Mouse (Mus musculus) left cerebral cortex, postnatal 10 days (tissue): Measurements from ENCODE around the gene Pum1. TPM values are rescaled to one million over a fixed set of nuclear protein-coding genes. Genes with fewer than 3 reads are reported as not detected.
"Not testable (repeated sequence)": the region's sequence is repeated elsewhere in the genome, so short reads cannot be mapped to it uniquely, and the experiment has no call there.

ENCODE experiments used
- DNase-seq, 2 experiments: peaks; one replicate each; pipeline ENCODE4 v3.0.0; 2021 to 2022; ENCODE audit warnings: low spot score in 2 of 2, mixed read lengths in 1 of 2; ENCODE audit errors: extremely low spot score in 1 of 2
- intact Hi-C: fragments of 180-260 bp; cut with DNase I; formaldehyde crosslinking; loops from one replicate; pipeline ENCODE4 v1.15.1; 2025
- total RNA-seq, 2 experiments: library from RNA; stranded (reverse); gene quantifications; 2 replicates each; pipeline ENCODE4 v1.2.3; 2021

Pum1 gene
- total RNA-seq, 2 experiments from 2014 or later: 107 to 113 TPM

- intact Hi-C loops: no loop called here
- no peak for DNase-seq
These were observed 1.4 kb downstream of the Pum1 start for GRCm38 (mm10) chr4:130664414-130665029.

DNA sequence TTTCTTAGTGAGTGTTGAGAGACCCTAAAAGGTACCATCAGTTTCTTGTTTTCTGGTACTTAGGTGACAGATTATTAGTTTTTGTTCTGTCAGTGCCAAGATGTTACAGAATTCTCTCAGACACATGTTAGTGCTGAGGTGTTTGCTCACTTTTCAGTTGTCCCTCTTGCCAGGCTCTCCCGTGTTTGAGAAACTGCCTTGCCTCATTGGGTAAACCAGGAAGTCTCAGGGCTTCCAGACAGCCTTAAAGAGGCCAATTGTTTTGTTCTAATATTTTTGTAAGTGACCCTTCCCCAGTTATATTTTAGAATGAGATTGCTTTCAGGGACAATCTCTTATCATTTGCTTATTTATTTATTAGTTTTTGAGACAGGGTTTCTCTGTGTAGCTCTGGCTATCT lies 2.1 kb downstream of the Pum1 start:
- no peak for DNase-seq
- intact Hi-C loops: no loop called here

- intact Hi-C loops: no loop called here
- no peak for DNase-seq
These were observed 4.6 kb downstream of the Pum1 start for GRCm38 (mm10) chr4:130667686-130668085.

GRCm38 (mm10) chr4:130668541-130668940 lies 5.4 kb downstream of the Pum1 start:
- no peak for DNase-seq
- intact Hi-C loops: no loop called here

DNA sequence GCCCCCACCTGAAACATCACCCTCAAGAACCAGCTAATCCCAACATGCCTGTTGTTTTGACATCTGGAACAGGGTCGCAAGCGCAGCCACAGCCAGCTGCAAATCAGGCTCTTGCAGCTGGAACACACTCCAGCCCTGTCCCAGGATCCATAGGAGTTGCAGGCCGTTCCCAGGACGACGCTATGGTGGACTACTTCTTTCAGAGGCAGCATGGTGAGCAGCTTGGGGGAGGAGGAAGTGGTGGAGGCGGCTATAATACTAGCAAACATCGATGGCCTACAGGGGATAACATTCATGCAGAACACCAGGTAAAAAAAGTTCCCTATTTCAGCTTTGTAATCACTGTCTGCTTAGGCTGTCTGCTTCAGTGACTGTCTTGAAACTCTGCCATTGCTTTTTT lies 5.9 kb downstream of the Pum1 start:
- no peak for DNase-seq
- intact Hi-C loops: no loop called here

DNA sequence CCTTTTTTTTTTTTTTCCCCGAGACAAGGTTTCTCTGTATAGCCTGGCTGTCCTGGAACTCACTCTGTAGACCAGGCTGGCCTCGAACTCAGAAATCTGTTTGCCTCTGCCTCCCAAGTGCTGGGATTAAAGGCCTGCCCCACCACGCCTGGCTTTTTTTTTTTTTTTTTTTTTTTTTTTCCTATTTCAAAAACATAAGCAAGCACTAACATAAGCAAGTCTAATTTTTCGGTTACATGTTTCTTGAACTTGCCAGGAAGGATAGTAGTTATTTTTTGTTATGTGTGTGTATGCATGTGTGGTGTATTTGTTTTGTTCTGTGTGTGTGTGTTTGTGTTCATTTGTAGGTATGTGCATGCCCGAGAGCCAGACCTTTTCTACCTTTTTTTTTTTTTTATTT lies 6.9 kb downstream of the Pum1 start:
- intact Hi-C loops, DNase-seq: not testable (repeated sequence)

DNA sequence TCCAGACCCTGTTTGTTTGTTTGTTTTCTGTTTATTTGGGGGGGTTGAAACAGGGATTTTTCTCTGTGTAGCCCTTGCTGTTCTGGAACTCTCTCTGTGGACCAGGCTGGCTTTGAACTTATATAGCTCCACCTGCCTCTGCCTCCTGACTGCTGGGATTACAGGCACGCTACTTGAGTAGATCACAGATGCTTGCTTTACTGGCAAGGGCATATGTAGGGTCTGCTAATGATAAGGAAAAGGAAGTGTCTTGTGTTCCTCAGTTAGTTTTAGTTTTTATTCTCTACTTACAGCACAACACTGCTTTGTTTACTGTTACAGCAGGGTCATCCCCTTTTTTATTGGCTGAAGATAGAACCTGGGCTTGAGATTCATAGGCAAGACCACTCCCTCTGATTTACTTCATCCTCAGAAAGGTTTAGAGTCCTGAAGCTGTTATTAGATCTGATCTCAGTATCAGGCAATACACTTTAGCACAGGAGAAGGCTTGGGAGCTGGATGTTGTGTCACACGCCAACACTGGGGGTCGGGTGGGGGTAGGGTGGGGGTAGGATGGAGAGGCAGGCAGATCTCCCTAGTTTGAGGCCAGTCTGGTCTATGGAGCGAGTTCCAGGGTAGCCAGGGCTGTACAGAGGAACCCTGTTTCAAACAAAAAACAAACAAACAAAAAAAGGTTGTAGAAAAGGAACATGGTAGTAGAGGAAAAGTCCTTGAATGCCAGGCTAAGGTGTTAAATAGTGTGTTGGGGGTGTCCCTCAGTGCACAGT lies 8.1 kb downstream of the Pum1 start:
- intact Hi-C loops: no loop called here
- no peak for DNase-seq

- no peak for DNase-seq
These were observed 9.0 kb downstream of the Pum1 start for GRCm38 (mm10) chr4:130672161-130672560.

GRCm38 (mm10) chr4:130676746-130677145 lies 13.6 kb downstream of the Pum1 start:
- intact Hi-C loops: no loop called here
- no peak for DNase-seq

More at GRCm38 (mm10) chr4:130672161-130672560, 9.0 kb downstream of the Pum1 start:
- intact Hi-C loops: no loop called here

GRCm38 (mm10) chr4:130678149-130678548 lies 15.0 kb downstream of the Pum1 start:
- intact Hi-C loops: no loop called here
- DNase-seq: no peak

- DNase-seq: no peak
- intact Hi-C loops: no loop called here
These were observed 17.6 kb downstream of the Pum1 start for GRCm38 (mm10) chr4:130680676-130681075.

- intact Hi-C loops, DNase-seq: not testable (repeated sequence)
These were observed 19.9 kb downstream of the Pum1 start for GRCm38 (mm10) chr4:130683051-130683450.

GRCm38 (mm10) chr4:130693936-130694335 lies 30.8 kb downstream of the Pum1 start:
- intact Hi-C loops: no loop called here
- DNase-seq: no peak

DNA sequence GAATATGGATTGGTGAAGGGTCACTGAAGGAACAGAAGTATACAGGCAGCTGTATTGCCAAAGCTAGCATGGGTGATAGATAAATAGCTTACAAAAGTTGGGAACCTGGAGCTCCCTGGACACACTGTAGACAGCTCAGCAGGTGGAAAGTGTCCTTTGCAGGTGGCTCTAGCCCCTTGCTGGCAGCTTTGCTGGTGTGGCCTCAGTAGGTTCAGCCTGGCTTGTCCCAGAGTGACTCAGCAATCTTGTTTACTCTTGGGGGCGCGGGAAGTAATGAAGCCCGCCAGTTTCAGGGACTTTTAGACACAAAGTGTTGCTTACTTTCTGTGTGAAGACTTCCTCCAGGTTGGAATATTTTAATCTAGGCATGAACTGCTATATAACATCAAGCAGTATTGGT lies 31.9 kb downstream of the Pum1 start:
- intact Hi-C loops: no loop called here
- no peak for DNase-seq

GRCm38 (mm10) chr4:130701061-130701460 lies 37.9 kb downstream of the Pum1 start:
- intact Hi-C loops: no loop called here
- DNase-seq: no peak

DNA sequence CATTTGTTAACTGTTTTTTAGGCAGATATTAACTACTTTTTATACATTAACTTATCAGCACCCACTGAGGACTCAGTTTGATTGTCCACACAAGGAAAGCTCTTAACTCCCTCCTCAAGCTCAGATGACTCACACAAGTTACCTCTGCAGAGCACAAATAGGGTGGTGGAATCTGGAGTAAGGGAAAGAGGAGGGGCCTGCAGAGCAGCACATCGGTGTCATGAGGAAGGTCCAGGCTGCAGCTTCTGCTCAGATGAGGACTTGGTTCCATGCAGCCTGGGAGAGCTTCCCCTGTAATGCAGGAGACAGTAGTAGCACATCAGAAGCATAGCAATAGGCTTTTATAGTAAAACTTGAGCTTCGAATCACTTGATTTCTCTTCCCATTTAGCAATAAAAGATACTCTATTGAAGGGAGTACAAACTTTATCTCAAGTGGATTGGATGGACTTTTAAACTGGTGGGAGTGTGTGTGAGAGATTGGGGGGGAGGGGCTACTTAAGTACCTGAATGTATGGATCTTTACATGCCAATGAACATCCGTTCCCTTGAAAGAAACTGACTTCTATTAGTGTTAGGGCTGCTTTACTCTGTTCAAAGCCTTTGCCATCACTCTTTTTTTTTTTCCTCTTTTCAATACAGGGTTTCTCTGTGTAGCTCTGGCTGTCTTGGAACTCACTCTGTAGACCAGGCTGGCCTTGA lies 39.9 kb downstream of the Pum1 start:
- intact Hi-C loops: no loop called here

GRCm38 (mm10) chr4:130703601-130704000 lies 40.5 kb downstream of the Pum1 start:
- intact Hi-C loops: no loop called here
- DNase-seq: no peak

More for the DNA sequence above, 39.9 kb downstream of the Pum1 start:
- DNase-seq: no peak

DNA sequence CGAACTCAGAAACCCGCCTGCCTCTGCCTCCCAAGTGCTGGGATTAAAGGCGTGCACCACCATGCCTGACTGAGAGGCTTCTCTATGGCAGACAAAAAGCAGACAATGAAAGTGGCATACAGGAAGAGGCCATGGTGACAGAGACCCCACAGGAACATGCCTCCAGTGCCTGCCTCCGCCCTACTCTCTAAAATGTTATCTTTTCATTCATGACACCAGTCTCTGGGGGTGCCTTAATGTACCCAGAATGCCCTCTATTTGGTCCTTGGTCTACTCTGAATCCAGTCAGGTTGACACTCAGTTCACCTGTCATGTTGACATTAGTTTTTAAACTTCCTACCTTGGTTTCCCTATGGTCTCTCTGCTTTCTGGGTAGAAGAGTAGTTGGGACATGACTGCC lies 41.5 kb downstream of the Pum1 start:
- DNase-seq: no peak
- intact Hi-C loops: no loop called here

DNA sequence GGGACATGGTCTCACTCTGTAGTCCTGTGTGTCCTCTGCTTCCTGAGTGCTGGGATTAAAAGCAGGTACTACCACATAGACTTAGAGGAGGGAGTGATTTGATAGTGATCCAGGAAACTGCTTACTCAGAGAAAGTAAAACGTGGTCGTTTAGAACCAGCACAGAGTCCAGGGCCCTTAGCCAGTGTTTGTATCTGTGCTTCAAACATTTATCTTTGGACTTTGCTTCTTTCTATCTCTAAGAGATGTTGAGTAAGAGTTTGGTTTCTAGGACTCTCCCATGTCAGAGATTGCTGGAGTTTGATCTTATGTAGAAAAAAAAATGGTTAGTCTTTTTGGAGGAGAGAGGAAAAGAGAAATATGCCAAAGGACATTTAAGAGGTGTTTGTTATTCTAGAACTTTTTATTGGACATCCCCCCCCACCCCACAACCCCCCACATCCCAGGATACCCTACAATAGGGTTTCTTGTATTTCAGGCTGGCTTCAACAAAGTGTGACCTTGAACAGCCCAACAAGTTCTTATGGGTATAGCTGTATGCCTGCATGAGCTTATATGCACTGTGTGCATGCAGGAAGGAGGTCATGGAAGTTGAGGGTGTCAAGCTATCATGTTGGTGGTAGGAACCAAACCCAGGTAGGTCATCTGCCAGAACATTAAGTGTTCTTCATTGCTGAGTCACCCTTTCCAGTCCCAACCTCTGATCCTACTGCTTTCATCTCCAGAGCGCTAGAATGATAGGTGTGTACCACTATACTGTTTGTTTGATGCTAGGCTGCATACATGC lies 43.3 kb downstream of the Pum1 start:
- intact Hi-C loops: no loop called here
- no peak for DNase-seq
